Mouse (Mus musculus): ENCODE data around the gene Ccr10.

Ccr10 gene

DNA sequence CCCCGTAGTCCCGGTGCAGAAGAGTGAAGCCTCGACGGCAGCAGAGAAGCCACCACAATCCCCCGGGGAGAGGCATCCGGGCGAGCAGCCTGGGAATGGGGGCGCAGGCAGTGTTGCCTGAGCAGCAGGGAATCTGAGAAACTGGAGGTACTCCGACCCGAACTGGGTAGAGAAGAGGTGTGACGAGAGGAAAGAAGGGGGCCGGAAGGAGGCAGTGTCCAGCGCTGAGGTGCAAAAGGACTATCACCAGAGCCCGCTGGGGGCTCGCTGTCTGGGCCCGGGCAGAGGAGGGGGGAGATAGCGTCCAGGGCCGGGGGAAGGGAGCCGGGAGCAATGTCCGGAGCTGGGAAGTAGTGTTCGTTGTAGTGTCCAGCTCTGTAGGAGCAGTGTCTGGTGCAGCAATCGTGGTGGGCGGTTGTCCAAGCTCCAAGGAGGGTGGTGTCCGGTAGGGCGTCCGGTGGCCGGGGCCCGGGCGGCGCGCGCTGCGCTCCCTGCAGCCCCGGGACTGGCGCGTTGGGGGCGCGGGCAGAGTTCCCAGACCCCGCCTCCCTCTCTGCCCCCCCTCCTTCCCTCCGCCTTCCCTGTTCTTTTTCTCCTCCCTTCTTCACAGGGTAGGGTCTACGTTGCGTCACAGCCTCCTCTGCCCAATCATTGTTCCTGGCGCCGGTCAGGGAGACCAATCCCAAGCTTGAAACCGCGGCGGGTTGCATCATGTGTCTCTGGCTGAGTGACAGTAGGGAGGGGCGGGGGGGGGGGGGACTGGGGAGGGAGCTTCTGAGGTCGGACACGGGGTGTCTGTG lies 4.2 kb downstream of the Ccr10 start, which contains the start of gene Plekhh3:
Plekhh3 (minus strand) TSS at position 541 of the 800 bp plus-strand sequence.
- peak; percentile 97 to 98 for DNase-seq

DNA sequence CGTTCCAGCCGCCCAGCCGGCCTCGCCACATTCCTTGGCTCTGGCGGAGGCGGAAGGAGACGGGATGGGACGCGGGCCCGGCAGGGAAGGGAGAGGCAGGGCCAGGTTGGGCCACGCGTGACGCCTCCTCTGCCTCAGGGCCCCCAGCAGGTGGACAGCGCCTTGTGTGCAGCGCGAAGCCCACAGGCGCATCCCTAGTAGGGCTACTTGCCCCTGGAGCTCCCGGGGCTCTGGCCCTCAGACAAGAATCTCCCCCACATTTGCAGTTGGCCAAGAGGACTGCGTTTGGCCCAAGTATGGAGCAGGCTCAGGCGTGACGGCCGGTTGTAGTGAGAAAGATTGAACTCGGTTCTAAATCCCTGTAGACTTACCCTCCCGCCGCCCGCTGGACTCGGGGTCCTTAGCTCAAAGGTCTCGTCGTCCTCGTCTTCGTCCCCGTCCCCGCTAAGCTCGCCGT lies 4.9 kb downstream of the Ccr10 start, which contains the start of gene Cntnap1:
Cntnap1 (plus strand) TSS at position 170 of the 457 bp plus-strand sequence.
- DNase-seq: peak; percentile 75 to 76

- DNase-seq: peak; percentile 60
Measured at GRCm38 (mm10) chr11:101169301-101170107, 5.7 kb downstream of the Ccr10 start.

DNA sequence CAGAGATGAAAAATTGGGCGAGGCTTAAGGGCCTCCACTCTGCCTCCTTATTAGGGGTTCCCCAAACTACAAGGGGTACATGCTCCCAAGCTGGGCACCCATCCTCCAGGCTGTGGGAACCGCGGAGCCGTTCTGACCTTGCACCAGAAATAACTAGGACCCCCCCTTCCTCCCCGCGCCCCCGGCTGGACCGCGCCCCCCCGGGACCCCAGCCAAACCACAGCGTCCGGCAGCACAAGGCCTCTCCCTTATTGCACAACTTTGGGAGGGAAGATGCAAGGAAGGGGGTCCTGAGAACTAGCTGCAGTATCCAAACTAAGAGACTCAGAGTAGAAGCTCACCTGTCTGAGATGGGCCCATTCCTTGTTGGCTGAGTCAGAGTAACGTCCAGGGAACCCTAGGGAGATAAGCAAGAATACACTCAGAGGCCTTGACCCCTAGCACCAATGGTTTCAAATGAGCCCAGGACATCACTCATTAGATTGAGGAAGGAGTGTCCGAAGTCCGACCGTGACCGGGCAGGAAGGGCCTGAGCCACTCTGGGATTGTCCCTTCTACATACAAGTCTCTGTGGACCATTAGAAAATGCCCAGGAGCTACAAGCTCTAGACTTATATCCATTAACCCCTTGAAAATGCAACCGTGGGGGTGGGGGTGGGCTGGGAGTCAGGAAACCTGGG lies 6.8 kb downstream of the Ccr10 start:
- DNase-seq: peak; percentile 34 to 45

- no peak for DNase-seq
Measured at GRCm38 (mm10) chr11:101167963-101168300, 7.3 kb downstream of the Ccr10 start.

DNA sequence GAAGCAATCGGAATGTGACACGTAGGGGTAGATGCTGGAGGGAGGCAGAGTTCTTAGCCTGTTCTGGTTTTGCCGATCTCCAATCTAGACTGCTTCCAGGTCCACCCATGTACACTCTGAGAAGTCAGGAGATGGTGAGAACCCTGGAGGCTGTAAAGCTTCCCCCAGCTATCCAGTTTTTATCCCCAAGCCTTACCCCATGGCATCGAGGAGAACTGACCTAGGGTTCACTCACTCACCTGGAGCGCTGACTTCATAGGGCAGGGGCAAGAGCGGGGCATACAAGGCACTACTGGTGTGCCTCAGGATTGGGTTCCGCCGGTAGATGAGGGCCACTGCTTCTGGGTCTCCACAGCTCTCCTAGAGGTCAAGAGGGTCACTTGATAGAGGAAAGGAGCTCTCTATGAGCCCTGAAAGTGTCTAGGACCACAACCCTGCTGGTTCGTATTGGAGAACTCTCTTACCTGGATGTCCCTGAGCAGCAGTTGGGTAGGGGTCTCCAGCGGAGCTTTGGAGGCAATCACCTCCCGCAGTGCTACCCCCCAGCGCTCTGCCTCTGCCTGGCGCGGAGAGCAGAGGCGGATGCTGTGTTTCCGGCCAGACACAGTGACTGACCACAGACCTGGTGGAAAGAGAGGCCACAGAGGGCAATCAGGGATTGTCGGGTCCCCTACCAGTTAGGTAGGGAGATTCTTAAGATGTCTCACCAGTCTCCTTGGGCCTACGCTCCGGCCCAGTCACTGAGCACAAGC lies 7.9 kb downstream of the Ccr10 start:
- peak in 1 of 2 experiments; percentile 15 for DNase-seq

GRCm38 (mm10) chr11:101166357-101166756 lies 8.9 kb downstream of the Ccr10 start:
- peak in 1 of 2 experiments; percentile 15 for DNase-seq

- DNase-seq: peak in 1 of 2 experiments; percentile 36
Measured at GRCm38 (mm10) chr11:101164677-101165580, 10.3 kb downstream of the Ccr10 start.

GRCm38 (mm10) chr11:101164351-101164665 lies 10.9 kb downstream of the Ccr10 start:
- DNase-seq: peak in 1 of 2 experiments; percentile 22

DNA sequence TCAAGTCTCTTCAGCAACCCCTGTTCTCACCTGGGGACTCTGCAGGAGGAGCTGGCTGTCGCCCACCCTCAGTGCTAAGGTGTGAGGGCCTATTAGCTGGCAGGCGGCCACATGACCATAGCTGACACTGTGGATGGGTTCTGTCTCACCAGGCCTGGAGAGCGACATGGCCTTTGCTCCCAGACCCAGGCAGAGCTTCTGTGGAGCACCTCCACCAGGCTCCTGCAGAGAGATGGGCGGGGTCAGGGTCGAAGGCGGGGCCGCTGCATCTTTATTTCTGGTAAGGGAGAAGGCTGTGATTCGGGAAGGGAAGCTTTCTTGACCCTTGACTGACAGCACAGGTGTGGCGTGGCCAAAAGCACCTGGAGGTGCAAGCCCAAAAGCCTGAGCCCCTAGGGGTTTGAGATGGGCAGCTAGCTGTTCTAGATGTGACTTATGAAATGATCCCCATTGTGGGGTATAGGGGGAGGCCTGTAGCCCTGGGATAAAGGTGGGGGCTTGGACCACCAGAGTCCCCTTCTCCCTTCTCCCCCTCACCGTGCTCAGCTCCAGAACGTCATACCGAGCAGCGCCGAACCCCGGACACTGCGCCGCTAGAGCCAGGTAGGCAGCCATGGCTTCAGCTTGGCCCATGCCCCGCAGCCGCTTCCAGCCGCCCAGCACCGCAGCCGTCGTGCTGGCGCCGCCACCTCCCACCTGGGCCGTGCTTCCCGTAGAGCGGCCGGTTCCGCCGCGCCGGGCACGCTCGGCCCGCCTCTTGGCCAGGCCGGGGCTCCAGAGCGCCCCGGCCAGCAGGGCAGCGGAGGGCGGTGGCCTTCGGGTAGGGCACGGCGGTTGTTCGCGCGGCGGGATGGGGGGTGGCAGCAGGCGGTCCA lies 11.5 kb downstream of the Ccr10 start:
- DNase-seq: peak; percentile 47 to 50

- peak; percentile 45 to 64 for DNase-seq
Measured at GRCm38 (mm10) chr11:101162772-101163171, 12.5 kb downstream of the Ccr10 start.

DNA sequence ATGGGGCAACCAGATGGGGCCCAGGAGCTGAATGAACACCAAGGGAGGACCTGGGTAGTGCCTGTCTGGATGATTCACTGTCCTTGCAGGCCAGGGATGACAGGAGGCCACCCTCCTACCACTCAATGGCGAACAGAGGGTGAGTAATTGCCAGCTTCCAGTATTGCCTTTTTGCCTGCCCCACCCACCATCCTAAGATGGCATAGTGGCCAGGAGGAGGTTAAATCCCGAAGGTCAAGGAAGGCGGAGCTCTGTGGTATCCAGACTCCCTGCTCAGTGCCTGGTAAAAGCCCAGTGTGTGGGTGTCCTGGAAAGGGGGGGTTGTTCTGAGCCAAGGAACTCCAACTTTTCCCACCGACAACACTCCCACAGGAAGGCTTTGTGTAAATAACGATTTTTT lies 12.9 kb downstream of the Ccr10 start:
- peak in 1 of 2 experiments; percentile 8 for DNase-seq

DNA sequence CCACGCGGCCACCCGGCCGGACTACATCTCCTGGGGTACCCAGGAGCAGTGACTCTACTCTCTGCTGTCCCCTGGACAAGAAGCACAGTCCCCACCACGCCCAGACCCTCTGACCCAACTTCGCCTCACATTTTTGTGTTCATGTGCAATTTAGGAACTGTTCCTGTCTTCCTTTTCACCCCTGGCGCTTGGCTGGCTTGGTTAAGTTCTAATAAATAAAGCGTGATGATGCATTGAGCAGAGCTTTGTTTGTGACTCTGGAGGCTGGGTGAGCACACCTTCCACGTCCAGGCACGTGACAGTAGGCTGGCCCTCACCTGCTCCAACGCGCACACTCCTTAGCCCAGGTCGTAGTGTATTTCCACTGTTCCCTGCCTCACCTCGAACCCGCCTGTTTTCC lies 13.7 kb downstream of the Ccr10 start:
- no peak for DNase-seq

DNA sequence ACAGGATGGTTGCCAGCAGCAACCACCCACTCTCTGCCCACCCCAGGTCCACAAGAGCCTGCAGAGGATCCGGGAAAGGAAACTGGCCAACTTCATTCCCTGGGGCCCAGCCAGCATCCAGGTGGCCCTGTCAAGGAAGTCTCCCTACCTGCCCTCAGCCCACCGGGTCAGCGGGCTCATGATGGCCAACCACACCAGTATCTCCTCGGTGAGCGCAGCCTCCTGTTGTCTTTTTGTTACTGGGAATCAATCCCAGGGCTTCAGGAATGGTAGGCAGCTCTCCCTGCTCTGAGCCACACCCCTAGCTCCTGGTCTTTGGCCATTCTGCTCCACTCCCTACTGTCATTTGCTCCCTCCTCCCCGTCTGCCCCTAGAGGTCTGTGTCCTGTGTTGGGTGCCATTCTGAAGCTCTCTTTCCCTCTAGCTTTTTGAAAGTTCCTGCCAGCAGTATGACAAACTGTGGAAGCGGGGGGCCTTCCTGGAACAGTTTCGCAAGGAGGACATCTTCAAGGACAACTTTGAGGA lies 14.2 kb downstream of the Ccr10 start:
- peak in 1 of 2 experiments; percentile 19 for DNase-seq

GRCm38 (mm10) chr11:101160151-101160550 lies 15.1 kb downstream of the Ccr10 start:
- peak in 1 of 2 experiments; percentile 19 for DNase-seq

GRCm38 (mm10) chr11:101155728-101156371 lies 19.4 kb downstream of the Ccr10 start, which contains the start of gene Tubg2:
Gene Tubg2, plus strand, starts transcription at chr11:101155907.
- peak; percentile 87 for DNase-seq

GRCm38 (mm10) chr11:101155151-101155550 lies 20.1 kb downstream of the Ccr10 start:
- DNase-seq: no peak

DNA sequence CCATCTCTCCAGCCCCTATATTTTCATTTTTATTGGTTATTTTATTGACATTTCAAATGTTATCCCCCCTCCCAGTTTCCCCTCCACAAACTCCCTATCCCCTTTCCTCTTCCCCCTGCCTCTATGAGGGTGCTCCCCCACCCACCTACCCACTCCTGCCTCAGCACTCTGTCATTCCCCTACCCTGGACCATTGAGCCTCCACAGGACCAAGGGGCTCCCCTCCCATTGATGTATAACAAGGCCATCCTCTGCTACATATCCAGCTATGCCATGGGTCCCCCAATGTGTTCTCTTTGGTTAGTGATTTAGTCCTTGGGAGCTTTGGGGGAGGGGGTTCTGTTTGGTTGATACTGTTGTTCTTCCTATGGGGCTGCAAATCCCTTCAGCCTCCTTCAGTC lies 20.6 kb downstream of the Ccr10 start:
- DNase-seq: no peak

GRCm38 (mm10) chr11:101152825-101153224 lies 22.4 kb downstream of the Ccr10 start:
- DNase-seq: no peak
